Mouse (Mus musculus): ENCODE results near the gene Fate1.
A peak's percentile ranks its signal among the peaks of the same experiment; 100 is the strongest.
"Not testable (repeated sequence)": the region's sequence is repeated elsewhere in the genome, so short reads cannot be mapped to it uniquely, and the experiment has no call there.

The Fate1 gene

DNA sequence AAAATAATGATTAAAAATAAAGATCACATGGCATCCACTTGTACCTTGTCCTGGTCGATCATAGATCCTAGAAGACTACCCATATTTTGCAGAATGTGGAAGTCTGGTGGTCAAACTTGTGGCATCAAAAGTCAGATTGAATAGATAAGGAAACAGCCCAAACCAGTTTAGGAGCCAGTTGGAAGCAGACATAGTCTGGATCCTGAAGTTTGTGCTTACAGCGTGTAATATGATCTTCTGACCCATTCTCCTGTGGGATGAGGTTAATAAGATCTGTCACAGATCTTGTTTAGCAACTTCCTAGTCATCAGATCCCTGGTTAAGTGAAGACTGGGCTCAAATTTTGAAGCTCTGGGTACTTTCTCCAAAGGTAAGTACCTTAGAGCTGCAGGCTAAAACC, at the start of gene Fate1:
Gene Fate1 (plus strand): TSS at position 301 of the 400 bp plus-strand sequence.
- DNase-seq, result no peak

DNA sequence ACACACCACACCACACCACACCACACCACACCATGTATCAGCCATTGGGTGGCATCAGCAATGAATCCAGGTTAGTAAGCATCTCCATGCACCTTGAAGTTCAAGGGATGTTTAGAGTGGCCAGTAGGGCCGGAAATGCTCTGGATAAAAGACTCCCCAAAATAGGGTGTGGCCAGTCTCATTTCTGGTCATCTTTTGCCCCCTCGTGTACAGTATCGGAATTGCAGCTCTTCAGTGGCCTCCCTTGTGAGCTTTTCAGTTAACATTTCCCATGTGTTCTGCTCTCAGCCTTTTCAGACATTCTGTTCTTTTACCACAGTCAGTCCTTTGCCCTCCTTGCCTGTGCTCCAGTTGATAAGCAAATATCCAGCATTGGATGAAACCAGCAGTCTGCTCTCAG, 26.2 kb upstream of the Fate1 start:
- peak; percentile 44 for DNase-seq

DNA sequence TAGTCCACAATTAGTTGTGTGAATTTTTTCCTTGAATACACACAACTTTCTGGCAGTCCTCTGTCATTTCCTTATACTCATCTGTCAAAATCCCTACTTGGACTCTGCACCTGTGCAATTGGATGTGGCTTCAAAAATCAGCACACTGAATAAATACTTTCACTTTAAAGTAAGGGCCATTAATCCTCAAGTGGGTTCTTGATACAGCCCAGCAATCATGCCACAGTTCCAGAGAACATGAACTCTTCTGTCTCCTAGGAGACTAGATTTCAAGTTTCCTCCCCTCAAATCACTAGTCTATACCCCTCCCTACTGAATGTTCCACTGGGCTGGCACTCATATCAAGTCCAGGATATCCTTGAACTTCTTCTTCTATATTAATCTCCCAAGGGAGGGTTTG, 14.4 kb upstream of the Fate1 start:
- no peak for DNase-seq

GRCm38 (mm10) chrX:71962073-71963051, 10.4 kb upstream of the Fate1 start, which contains the start of gene Prrg3:
Gene Prrg3 (plus strand): TSS chrX:71962624.
- DNase-seq, result no peak

DNA sequence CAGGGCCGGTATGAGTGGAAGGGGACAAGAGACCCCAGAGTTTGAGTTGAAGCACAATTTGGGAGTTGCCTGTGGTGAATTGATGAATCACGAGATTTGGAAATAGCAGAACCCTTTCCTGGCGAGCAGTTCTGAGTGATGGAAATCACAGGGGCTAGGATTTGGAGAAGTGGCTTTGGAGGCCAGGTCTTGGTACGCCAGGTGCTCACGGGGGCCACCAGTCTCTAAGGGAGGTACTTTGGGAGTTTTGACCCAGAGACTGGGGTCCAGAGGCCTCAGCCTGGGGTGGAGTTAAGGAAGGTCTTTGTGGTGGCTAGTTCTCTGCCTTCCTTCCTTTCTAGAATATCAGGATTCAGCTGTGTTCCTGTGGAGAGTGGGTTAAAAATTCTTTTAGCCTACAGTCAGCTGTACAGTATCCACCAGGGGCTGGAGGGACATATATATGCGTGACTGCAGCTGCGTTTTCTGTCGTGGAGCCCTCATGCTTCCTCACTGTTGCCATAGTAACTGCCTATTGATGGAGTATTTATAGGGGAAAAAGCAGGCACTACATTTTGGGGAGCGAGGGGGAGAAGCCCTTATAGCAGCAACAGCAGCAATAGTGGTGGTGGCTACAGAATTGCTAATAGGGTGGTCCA, 9.4 kb upstream of the Fate1 start:
- DNase-seq, result no peak

DNA sequence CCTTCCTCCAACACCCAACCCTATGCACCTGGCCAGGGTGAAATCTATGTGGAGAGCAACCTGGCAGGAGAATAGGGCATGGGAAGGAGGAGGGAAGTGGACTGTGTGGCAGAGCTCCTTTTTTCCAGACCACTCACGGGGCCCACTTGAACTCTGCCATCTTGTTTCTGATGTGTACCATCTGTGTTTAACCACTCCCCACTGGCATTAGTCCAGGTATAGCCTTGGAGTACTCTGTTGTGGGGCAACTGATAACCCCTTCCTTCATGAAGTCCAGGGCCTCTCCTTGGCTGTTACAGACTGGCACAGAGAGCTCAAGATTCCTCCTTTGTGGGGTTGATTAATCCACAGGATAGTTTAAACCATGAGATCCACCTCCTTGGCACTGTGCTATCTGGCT, 4.6 kb upstream of the Fate1 start:
- no peak for DNase-seq

GRCm38 (mm10) chrX:71968816-71969215, 4.0 kb upstream of the Fate1 start:
- DNase-seq, result no peak

- no peak for DNase-seq
Measured at GRCm38 (mm10) chrX:71971325-71971724, 1.5 kb upstream of the Fate1 start.

DNA sequence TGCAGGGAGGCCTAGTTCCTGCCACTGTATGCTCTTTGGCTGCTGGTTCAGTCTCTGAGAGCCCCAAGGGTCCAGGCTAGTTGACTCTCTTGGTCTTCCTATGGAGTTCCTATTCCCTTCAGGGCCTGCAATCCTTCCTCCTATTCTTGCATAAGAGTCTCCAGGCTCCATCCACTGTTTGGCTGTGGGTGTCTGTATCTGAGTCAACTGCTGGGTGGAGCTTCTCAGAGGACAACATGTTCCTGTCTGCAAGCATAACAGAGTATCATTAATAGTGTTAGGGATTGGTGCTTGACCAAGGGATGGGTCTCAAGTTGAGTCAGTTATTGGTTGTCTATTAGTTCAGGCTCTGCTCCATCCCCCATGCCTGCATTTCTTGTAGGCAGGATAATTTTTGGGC, 4.9 kb downstream of the Fate1 start:
- not testable (repeated sequence) for DNase-seq

GRCm38 (mm10) chrX:71980443-71980842, 7.7 kb downstream of the Fate1 start:
- DNase-seq, result no peak

- no peak for DNase-seq
Measured at GRCm38 (mm10) chrX:71981322-71981721, 8.5 kb downstream of the Fate1 start.

DNA sequence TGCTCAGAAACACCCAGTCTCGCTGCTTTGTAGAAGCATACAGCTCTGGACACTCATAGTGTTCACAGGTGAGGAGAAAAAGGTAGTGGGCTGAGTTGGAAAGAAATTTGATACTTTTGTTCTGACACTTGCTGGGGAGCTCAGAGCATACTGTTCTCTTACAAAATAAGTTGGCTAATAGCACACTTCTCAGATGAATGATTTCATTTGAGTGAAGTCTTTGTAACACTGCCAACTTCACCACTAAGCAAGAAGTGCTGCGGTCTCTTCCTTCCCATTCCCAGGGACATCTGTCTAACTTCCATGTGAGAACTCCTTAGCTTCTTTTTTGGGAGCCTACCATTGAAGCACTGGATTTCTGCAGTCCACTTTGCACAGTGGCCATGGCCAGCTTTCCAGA, 10.4 kb downstream of the Fate1 start:
- no peak for DNase-seq

- peak; percentile 9 for DNase-seq
Measured at GRCm38 (mm10) chrX:71983775-71984174, 11.0 kb downstream of the Fate1 start.

GRCm38 (mm10) chrX:71991549-71991948, 18.8 kb downstream of the Fate1 start, which contains the start of gene Cnga2:
Gene Cnga2 (plus strand): TSS chrX:71991849.
- DNase-seq, result no peak

GRCm38 (mm10) chrX:71995972-71996371, 23.2 kb downstream of the Fate1 start:
- no peak for DNase-seq

DNA sequence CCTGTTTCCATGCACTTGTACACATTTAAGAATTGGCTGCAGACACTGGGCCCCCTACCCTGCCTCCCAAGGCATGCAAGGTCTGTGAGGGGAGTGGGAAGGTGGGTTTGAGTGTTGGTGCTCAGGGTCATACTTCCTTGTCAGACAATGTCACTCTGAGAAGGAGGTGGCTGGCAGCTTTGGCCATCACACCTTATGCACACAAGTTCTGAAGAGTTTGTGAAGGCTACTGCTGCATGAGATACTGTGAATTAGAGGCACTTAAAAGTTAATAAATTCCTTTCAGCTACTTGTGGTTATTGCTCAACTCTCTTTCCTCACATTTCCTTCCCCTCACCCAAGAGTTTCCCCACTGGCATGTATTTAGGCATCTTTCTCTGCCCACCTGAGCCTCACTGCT, 37.1 kb downstream of the Fate1 start:
- DNase-seq, result no peak

DNA sequence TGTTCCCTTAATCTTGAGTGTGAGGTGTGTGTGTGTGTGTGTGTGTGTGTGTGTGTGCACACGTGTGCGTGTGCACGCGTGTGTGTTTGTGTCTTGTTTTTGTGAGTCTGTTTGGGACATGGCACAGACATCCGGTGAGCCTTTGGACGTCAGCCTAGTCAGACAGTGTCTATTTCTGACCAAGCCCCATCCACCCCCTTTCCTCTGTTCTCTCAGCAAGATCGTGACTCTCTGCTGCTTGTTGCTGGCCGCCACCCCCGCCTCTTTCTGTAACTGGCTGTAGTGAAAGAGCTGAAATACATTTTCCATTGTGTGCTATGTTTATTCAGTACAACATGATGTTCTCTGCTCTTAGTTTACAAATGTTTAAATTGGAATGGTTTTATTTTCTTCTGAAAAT, 39.5 kb downstream of the Fate1 start:
- DNase-seq, result no peak

GRCm38 (mm10) chrX:72012804-72013203, 40.0 kb downstream of the Fate1 start:
- peak; percentile 20 for DNase-seq

GRCm38 (mm10) chrX:72022241-72022640, 49.5 kb downstream of the Fate1 start:
- no peak for DNase-seq

DNA sequence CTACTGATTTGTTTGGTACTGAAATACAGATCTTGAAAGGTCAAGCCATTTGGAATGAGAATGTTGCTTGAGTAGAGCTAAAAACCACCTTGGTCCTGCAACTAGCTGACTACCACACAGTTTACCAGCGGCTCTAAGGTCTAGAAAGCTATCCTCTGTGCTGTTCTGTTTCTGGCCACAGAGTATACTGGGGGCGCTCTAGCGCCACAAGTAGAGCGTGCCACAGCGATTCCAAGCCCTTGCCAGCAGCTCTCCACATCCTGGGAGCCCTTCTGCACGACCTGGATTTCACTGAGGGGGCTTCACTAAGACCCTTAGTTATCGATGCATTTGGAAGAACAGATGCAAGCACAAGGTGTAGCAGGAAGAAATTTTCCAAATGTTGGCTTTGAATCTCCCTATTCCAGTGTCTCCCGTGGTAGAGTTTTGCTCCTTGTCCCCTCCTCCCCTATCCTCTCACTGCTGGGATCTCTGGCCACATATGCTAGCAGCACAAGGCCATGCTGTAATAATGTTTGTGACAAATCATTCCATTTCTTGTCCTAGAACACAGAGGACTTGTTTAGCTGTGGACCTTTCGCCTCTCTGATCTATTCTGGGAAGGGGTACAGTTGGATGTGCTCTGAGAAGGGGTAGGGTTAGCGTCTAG, 50.1 kb downstream of the Fate1 start:
- DNase-seq, result no peak

DNA sequence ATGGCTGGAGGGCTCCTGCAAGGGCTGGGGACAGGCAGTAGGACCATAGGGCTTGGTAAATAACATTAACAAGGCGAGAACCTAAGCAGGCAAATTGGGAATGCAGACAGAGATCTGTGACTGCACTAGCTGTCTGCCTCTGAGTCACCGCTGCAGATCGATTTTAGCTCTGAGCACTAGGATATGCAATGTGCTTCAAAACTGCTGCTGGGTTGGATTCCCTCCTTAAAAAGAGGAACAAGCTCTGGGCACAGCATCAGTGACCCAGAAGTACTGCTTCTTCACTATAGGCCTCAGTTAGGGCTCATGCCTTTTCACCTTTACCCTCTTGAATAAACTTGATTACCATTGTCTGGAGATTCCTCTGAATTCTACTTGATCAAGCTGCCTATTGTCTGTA, 50.8 kb downstream of the Fate1 start:
- DNase-seq, result no peak
